Mouse (Mus musculus) cerebellum, adult 9-11 months (tissue): ENCODE measurements around the gene Sgcd.
"Not testable (repeated sequence)": the region's sequence is repeated elsewhere in the genome, so short reads cannot be mapped to it uniquely, and the experiment has no call there.

ENCODE experiments used
- DNase-seq: peaks from one replicate; pipeline ENCODE4 v3.0.0; 2022

The Sgcd gene

GRCm38 (mm10) chr11:47765859-47766258, 222.9 kb downstream of the Sgcd start:
- no peak for DNase-seq

- not testable (repeated sequence) for DNase-seq
These were observed 225.2 kb downstream of the Sgcd start for GRCm38 (mm10) chr11:47763569-47763968.

DNA sequence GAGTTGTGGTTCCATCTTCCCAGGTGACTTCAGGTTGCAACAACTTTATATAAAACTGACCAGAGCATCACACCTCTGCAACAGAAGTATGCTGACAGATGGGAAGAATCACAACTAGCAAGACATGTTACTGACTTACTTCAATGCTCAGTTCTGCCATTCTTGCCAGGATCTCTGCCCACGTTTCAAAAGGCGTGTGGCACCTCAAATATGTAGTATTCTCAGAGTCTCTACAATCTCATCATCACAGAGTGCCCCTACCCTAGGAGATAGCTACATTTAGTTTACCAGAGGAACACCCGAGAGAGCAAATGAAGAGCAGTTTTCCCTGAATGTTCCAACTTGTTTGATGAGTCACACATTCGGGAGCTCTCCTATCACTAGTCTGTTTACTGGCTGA, 229.8 kb downstream of the Sgcd start:
- DNase-seq: no peak

DNA sequence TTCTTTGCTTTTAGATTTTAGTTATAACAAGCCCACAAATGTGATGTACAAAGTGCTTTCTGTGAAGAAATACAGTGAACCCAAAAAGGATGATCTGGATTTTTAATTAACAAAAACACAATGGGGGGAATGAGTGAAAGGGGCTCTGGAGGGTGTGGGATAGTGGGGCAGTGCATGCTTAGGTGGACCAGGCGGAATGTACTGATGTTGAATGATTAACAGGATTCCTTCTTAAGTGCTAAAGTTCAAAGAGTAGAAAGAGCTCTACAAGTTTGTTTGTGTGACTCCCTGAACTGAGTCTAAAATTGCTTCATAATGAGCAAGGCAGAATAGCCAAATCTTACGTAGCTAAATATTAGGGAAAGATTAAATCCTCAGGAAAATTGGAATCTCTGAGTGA, 246.0 kb downstream of the Sgcd start:
- DNase-seq: no peak

GRCm38 (mm10) chr11:47704930-47705787, 283.6 kb downstream of the Sgcd start:
- DNase-seq: peak; percentile 18

DNA sequence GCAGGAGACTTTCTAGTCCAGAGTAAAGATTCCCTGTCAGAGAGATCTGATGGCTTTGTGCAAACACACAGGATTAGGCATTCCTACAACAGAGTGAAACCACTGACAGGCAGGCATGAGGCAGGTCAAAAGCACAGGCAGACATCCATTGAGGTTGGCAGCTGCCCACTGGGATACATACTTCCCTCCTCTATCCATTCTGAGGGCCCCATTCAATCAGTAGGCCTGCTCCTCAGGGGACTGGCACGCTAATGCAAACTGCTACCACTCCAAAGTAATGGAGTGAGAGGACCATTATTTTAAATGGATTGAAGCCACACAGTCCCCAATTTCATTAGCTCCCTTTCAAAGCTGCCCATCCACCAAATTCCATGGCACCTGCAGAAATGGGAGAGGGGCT, 293.2 kb downstream of the Sgcd start:
- DNase-seq: no peak

- no peak for DNase-seq
These were observed 330.6 kb downstream of the Sgcd start for GRCm38 (mm10) chr11:47658135-47658534.

GRCm38 (mm10) chr11:47645911-47646310, 342.9 kb downstream of the Sgcd start:
- no peak for DNase-seq

DNA sequence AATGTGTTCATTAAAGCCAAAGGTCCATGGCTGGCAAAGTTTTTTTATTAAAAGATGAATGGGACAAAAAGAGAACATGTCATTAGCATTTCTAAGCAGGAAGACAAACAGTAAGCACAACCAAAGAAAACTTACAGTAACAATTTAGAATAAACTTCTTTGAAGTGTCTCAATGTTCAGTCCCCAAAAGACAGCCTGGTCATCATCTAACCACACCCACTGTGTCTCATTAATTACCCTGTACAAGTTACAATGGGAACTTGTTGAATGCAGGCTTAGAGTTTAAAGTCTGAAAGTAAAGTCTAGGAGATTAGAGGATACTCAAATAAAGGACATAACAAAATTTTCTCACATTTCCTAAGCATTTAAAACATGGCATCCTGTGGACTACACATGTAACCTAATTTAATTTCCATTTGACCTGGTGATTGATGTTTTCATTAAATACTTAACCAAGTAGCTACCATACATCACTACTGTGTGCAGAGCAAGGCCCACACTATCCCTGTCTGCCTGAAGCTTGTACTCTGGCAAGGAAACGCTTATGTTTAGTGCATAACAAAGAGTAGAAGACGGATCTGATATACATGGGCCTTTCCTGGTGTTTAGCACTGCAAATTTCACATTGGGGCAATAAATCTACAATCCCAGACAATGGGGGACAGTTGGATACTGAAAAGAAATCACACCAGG, 347.1 kb downstream of the Sgcd start:
- no peak for DNase-seq

- DNase-seq: no peak
These were observed 348.2 kb downstream of the Sgcd start for GRCm38 (mm10) chr11:47640556-47640955.

DNA sequence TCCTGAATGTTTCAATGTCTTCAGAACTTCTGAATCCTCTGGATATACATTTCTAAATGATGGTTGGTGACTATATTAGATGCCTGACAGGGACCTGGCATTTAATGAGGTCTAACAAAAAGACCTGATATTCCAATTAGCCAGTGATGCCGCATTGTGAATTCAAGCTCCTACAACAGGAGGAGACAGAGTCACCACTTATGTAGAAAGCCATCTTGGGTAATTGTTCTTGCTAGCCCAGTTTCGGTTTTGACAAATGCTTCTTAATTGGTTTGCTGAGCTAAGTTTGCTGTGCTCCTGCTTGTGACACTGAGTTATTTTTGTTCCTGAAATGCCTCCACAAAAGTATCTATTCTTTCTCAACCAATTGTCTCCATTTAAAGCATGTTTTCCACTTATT, 358.6 kb downstream of the Sgcd start:
- no peak for DNase-seq

GRCm38 (mm10) chr11:47609892-47610291, 378.9 kb downstream of the Sgcd start:
- no peak for DNase-seq

- DNase-seq: no peak
These were observed 414.1 kb downstream of the Sgcd start for GRCm38 (mm10) chr11:47574635-47575034.

GRCm38 (mm10) chr11:47568488-47568887, 420.3 kb downstream of the Sgcd start:
- no peak for DNase-seq

GRCm38 (mm10) chr11:47566156-47566555, 422.6 kb downstream of the Sgcd start:
- no peak for DNase-seq

GRCm38 (mm10) chr11:47524845-47525244, 463.9 kb downstream of the Sgcd start:
- no peak for DNase-seq

GRCm38 (mm10) chr11:47508047-47508446, 480.7 kb downstream of the Sgcd start:
- DNase-seq: peak; percentile 2

- not testable (repeated sequence) for DNase-seq
These were observed 485.5 kb downstream of the Sgcd start for GRCm38 (mm10) chr11:47503236-47503635.

- DNase-seq: no peak
These were observed 515.1 kb downstream of the Sgcd start for GRCm38 (mm10) chr11:47473493-47474230.

DNA sequence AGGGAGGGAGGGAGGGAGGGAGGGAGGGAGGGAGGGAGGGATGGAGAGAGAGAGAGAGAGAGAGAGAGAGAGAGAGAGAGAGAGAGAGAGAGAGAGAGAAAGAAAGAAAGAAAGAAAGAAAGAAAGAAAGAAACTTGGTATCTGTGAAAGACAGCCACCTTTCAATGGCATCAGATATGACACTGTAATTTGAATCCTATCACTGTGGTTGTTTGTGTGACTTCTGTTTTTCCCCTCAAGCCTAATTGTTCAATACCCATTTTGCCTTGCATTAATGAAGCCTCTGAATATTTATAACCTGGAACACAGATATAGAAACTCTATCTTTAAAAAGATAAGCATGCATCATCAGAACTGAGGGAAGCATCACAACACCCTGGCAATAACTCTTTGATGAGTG, 528.1 kb downstream of the Sgcd start:
- DNase-seq: not testable (repeated sequence)

DNA sequence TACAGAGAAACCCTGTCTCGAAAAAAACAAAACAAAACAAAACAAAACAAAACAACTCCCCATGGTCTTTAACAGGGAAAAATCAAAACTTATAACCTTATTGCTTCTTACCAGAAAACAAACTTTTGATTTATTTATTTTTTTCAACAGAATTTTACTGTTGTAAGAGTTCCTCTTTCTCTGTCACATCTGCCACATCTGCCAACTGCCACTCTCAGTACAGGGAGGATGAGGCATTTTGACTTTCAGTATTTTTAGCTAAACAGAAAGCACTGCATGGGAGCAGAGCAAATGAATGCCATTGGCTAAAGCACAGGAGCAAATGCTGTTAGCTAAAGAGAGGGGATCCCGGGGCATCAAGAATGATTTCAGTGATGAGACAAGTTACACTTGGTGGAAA, 528.6 kb downstream of the Sgcd start:
- DNase-seq: no peak

- DNase-seq: no peak
These were observed 529.6 kb downstream of the Sgcd start for GRCm38 (mm10) chr11:47459214-47459613.

GRCm38 (mm10) chr11:47447790-47448189, 541.0 kb downstream of the Sgcd start:
- no peak for DNase-seq

DNA sequence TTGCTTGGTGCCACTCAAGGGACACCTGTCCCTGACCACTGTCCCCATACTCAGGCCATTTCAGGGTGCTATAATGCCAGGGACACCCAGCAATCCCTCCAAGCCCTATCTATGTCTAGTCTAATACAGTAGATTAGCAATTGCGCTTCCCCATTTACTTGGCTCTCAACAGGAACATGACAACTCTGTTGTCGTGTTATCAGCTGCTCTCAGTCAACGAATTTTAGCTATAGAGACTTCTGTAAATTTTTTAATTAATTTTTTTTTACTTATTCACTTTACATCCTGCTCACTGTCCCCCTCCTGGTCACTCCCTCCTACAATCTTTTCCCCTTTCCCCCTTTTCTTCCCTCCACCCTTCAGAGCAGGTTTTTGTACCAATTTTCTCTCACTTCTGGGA, 542.4 kb downstream of the Sgcd start:
- no peak for DNase-seq
